Mouse (Mus musculus) adrenal gland (tissue): ENCODE measurements at regions not wholly inside any gene's neighbourhood (a gene's known extent, or its start where the extent isn't known, plus 50 kb on each side); places are given as distances from the start of the nearest gene placed in this dataset.
"Not testable (repeated sequence)": the region's sequence is repeated elsewhere in the genome, so short reads cannot be mapped to it uniquely, and the experiment has no call there.

ENCODE experiments used
- intact Hi-C: fragments of 180-260 bp; cut with DNase I; formaldehyde crosslinking; loops from one replicate; pipeline ENCODE4 v1.15.1; 2025

- intact Hi-C loops, result no loop called here
These were observed 708.6 kb upstream of the Mms22l start for GRCm38 (mm10) chr4:23787417-23788204.

- intact Hi-C loops, result no loop called here
These were observed 672.7 kb upstream of the Mms22l start for GRCm38 (mm10) chr4:23823516-23823915.

- intact Hi-C loops, result no loop called here
These were observed 669.4 kb upstream of the Mms22l start for GRCm38 (mm10) chr4:23826885-23827284.

GRCm38 (mm10) chr4:23832385-23833164 is 663.7 kb upstream of the Mms22l start:
- intact Hi-C loops, result no loop called here

- intact Hi-C loops, result no loop called here
These were observed 652.5 kb upstream of the Mms22l start for GRCm38 (mm10) chr4:23843609-23844287.

- intact Hi-C loops, result no loop called here
These were observed 651.8 kb upstream of the Mms22l start for GRCm38 (mm10) chr4:23844288-23844971.

GRCm38 (mm10) chr4:23845263-23845662 is 651.0 kb upstream of the Mms22l start:
- intact Hi-C loops, result no loop called here

- intact Hi-C loops, result no loop called here
These were observed 645.6 kb upstream of the Mms22l start for GRCm38 (mm10) chr4:23850640-23851039.

- intact Hi-C loops, result no loop called here
These were observed 633.8 kb upstream of the Mms22l start for GRCm38 (mm10) chr4:23862437-23862836.

GRCm38 (mm10) chr4:23880007-23880406 is 616.2 kb upstream of the Mms22l start:
- intact Hi-C loops, result no loop called here

- intact Hi-C loops, result no loop called here
These were observed 582.9 kb upstream of the Mms22l start for GRCm38 (mm10) chr4:23913396-23913795.

GRCm38 (mm10) chr4:23913822-23914221 is 582.4 kb upstream of the Mms22l start:
- intact Hi-C loops, result no loop called here

- intact Hi-C loops, result no loop called here
These were observed 581.8 kb upstream of the Mms22l start for GRCm38 (mm10) chr4:23914423-23914822.

GRCm38 (mm10) chr4:23921520-23921919 is 574.7 kb upstream of the Mms22l start:
- intact Hi-C loops, result no loop called here

GRCm38 (mm10) chr4:23954140-23954539 is 542.1 kb upstream of the Mms22l start:
- intact Hi-C loops, result no loop called here

- intact Hi-C loops, result not testable (repeated sequence)
These were observed 514.1 kb upstream of the Mms22l start for GRCm38 (mm10) chr4:23982193-23982592.

GRCm38 (mm10) chr4:23982790-23983451 is 513.3 kb upstream of the Mms22l start:
- intact Hi-C loops, result no loop called here

- intact Hi-C loops, result no loop called here
These were observed 512.8 kb upstream of the Mms22l start for GRCm38 (mm10) chr4:23983452-23983805.

- intact Hi-C loops, result no loop called here
These were observed 512.2 kb upstream of the Mms22l start for GRCm38 (mm10) chr4:23984005-23984404.

GRCm38 (mm10) chr4:23985956-23986355 is 510.3 kb upstream of the Mms22l start:
- intact Hi-C loops, result no loop called here

GRCm38 (mm10) chr4:23993823-23994222 is 502.4 kb upstream of the Mms22l start:
- intact Hi-C loops, result no loop called here
